Mouse (Mus musculus) hindbrain, embryonic 10.5 days (tissue): ENCODE results near the gene Kcnn4. TPM values are rescaled to one million over a fixed set of nuclear protein-coding genes. Genes with fewer than 3 reads are reported as not detected.

ENCODE experiments used
- DNase-seq: peaks from one replicate; pipeline ENCODE4 v3.0.0-alpha.2; 2017; ENCODE audit warnings: low spot score
- H3K27ac ChIP-seq: fragments of 300-500 bp; sonication (generic); 2 replicates; pipeline ENCODE4 v1.5.1; 2016; ENCODE audit warnings: mild to moderate bottlenecking, moderate library complexity
- H3K27me3 ChIP-seq: fragments of 300-500 bp; sonication (generic); 2 replicates; pipeline ENCODE4 v1.6.1; 2016; ENCODE audit warnings: mild to moderate bottlenecking; ENCODE audit not compliant: poor library complexity, insufficient read depth, severe bottlenecking
- H3K36me3 ChIP-seq: fragments of 300-500 bp; sonication (generic); 2 replicates; pipeline ENCODE4 v1.6.1; 2016; ENCODE audit warnings: mild to moderate bottlenecking, moderate library complexity
- H3K4me1 ChIP-seq: fragments of 300-500 bp; sonication (generic); replicated peaks from 2 replicates; pipeline ENCODE4 v1.6.1; 2016; ENCODE audit warnings: mild to moderate bottlenecking
- H3K4me3 ChIP-seq: fragments of 300-500 bp; sonication (generic); 2 replicates; pipeline ENCODE4 v1.5.1; 2016; ENCODE audit warnings: mild to moderate bottlenecking, moderate library complexity
- H3K9me3 ChIP-seq: fragments of 300-500 bp; sonication (generic); 2 replicates; pipeline ENCODE4 v1.6.1; 2016; ENCODE audit warnings: mild to moderate bottlenecking, moderate library complexity
- WGBS: fragments of 180-500 bp; shearing (Covaris S2); methylation state at CpG from one replicate; pipeline ENCODE4 v1.1.7; 2016; 5-methylcytosine and 5-hydroxymethylcytosine counted together
- polyA plus RNA-seq: library from polyadenylated mRNA; unstranded; fragments of >200 nt; fragmentation: Nextera tagmentation; extraction: Ambion mirVana; gene quantifications from 2 replicates; pipeline ENCODE4 v1.2.1, GENCODE M21; 2016

The Kcnn4 gene
- polyA plus RNA-seq, 1 experiment from 2014 or later: 4.2 TPM

DNA sequence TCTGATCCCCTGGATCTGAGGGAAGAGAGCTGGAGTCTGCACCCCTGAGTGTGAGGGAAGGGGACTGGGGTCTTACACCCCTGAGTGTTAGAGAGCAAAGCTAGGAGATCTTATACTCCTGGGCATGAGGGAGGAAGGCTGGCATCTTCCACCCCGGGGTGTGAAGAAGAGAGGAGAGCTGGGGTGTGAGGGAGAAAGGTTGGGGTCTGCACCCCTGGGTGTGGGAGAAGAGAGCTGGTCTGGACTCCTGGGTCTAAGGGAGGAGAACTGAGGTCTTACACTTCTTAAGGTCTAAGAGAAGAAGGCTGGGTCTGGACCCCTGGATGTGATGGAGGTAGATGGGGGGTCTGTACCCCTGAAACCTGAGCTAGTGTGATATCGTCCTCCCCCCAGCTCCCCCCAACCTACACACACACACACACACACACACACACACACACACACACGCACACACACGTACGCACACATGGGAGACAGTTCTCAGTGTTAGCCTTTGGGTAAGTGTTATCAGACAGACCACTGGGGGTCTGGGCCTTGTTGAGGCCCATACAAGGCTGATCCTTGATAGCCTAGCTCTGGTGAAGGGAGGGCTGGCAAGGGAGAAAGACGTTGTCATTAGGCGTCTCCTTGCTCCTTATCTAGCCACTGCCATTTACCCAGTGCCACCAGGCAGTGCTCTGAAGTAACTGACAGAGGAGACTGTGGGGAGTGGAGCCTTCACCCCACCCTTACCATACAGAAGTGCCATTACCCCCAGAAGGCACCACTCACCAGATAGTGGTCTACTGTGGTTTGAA is 1.1 kb downstream of the Kcnn4 start:
- WGBS: 83% methylated on average over 7 of the region's 7 CpGs
- H3K36me3 ChIP-seq: no peaks in the 10 kb centered on the region
- peaks cover 17% of the 10 kb centered on the region for H3K4me1 ChIP-seq
- peaks cover 3% of the 10 kb centered on the region; the same call in 1 of the 2 replicates for H3K9me3 ChIP-seq
- no peak for DNase-seq
- H3K4me3 ChIP-seq: 0 out of 2 replicates have a peak overlapping the region, but pooled peaks have one; percentile 28
- H3K27ac ChIP-seq: peak overlapping the region; percentile 78
- no peaks in the 10 kb centered on the region for H3K27me3 ChIP-seq

DNA sequence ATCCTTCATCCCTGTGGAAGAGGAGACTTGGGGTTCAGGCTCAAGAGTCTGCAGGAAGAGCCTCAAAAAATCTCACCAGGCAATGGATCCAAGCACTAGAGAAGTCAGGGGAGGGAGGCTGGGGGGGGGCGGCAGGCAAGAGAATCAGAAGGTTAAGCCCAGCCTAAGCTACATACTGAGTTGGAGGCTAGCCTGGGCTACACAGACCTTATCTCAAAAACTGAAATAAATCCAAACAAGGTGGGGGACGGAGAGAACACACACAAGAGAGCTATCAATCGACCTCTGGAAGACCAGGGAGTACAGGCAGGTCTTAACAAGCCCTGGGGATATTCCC is 1.7 kb downstream of the Kcnn4 start:
- Histone ChIP-seq H3K4me3 (no peak overlapping the region), H3K4me1 (peaks cover 18% of the 10 kb centered on the region), H3K27ac (peak overlapping the region; percentile 53), H3K27me3 (peaks cover 5% of the 10 kb centered on the region), H3K36me3 (no peaks in the 10 kb centered on the region), H3K9me3 (peaks cover 3% of the 10 kb centered on the region; the same call in 1 of the 2 replicates)
- 76% methylated on average over 3 of the region's 3 CpGs for WGBS
- no peak for DNase-seq

DNA sequence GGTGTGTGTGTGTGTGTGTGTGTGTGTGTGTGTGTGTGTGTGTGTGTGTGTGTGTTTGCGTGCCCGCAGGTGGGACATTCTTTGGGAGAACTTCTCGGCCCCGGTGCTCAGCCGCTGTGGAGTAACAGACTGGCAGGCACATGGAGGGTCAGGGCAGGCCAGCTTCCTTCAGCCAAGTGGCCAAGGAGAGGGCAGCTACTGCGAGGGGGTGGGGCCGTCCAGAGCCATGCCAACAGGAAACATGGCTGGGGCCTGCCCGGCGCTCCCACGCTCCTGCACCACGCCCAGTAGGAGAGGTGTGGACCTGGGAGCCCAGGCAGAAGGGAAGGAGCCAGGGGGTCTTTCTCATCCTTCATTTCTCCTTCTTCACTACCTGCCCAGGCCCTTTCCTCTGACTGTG is 2.2 kb downstream of the Kcnn4 start:
- no peak for DNase-seq
- Histone ChIP-seq H3K9me3 (peaks cover 5% of the 10 kb centered on the region; the same call in 1 of the 2 replicates), H3K27me3 (peaks cover 10% of the 10 kb centered on the region), H3K27ac (peak overlapping the region; percentile 53; the same call in 1 of the 2 replicates), H3K36me3 (no peaks in the 10 kb centered on the region), H3K4me3 (0 out of 2 replicates have a peak overlapping the region, but pooled peaks have one; percentile 9), H3K4me1 (peaks cover 23% of the 10 kb centered on the region)
- 84% methylated on average over 11 of the region's 11 CpGs for WGBS

DNA sequence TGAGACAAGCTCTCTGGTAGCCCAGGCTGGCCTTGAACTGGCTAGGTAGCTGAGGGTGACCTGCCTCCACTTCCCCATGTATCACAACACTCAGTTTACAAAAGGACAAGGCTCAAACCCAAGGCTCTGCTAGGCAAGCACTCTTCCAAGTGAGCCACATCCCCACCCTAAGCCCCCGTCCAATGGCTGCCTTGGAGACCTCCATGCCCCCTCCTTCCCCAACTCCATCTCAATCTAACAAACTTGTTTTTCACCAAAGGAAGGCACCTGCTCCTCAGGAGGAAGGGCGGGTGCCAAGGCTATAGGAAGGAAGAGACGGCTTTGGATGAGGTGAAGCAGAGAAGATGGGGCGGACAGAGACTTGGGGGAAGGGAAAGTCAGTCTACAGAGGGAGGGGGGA is 2.7 kb downstream of the Kcnn4 start:
- peaks cover 5% of the 10 kb centered on the region; the same call in 1 of the 2 replicates for H3K9me3 ChIP-seq
- no peak overlapping the region for H3K4me3 ChIP-seq
- no peak for DNase-seq
- WGBS: 76% methylated on average over 4 of the region's 4 CpGs
- peak overlapping the region; percentile 53; the same call in 1 of the 2 replicates for H3K27ac ChIP-seq
- H3K27me3 ChIP-seq: peaks cover 15% of the 10 kb centered on the region
- H3K36me3 ChIP-seq: no peaks in the 10 kb centered on the region
- peaks cover 28% of the 10 kb centered on the region for H3K4me1 ChIP-seq

DNA sequence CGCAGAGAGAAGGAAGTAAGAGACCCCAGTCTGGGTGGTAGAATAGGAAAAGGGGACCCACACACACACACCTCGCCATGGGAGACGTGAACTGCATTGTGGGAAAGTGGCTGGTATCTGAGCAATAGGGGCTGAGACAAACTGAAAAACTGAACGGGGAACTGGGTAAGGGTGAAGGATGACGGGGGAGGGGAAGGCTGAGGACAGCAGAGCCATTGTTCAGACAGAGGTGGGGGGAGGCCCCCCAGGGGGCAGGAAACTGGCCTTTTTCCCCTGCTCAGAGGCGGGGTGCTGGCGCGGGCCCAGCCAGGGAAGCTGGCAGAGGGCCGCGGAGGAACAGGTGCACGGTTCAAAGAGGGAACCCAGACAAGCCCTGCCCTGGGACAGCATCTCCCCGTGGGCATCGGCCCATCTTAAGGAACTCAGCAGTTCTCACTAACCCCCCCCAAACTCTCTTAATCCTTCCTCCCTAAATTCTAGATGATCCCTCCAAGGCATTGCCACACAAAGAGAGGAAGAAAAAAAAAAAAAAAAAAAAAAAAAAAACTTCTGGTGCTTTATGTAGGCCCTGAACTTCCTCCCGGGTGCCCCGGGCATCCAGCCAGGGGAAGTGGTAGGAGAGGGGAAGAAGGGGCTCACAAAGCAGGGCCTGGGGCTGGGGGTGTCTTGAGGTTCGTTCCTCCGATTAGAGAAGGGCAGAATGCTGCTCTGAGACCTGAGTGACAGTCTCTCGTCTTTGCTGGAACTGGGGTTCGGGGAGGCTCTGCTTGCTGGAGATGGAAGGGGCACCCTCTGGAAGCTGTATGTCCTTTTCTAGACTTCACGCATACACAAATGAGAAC is 3.7 kb downstream of the Kcnn4 start:
- Histone ChIP-seq H3K9me3 (peaks cover 5% of the 10 kb centered on the region; the same call in 1 of the 2 replicates), H3K4me3 (peak overlapping the region; percentile 7; the same call in 1 of the 2 replicates), H3K36me3 (no peaks in the 10 kb centered on the region), H3K27ac (peak overlapping the region; percentile 29; the same call in 1 of the 2 replicates), H3K27me3 (peaks cover 20% of the 10 kb centered on the region), H3K4me1 (peaks cover 33% of the 10 kb centered on the region)
- DNase-seq: no peak
- 46% methylated on average over 20 of the region's 20 CpGs for WGBS

DNA sequence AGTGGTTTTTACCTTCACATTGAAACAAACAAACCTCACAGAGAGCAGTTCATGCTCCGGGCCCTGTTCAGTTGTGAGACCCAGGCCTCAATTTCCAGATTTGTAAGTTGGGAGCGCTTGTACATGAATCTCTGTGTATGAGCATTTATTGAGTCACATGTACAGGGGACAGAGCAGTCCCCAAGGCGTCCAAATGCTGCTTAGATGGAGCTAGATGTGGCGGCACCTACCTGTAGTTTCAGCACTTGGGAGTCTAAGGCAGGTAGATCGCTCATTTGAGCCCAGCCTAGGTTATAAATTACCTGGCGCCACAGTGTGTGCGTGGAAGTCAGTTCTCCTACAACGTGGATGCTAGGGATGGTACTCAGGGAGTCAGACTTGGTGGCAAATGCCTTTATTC is 6.4 kb downstream of the Kcnn4 start:
- 89% methylated on average over 8 of the region's 8 CpGs for WGBS
- peaks cover 36% of the 10 kb centered on the region for H3K4me1 ChIP-seq
- no peak overlapping the region; the same call in 1 of the 2 replicates for H3K27ac ChIP-seq
- H3K4me3 ChIP-seq: no peak overlapping the region
- 0 out of 2 replicates have a peak, but pooled peaks cover 3% of the 10 kb centered on the region for H3K9me3 ChIP-seq
- peaks cover 20% of the 10 kb centered on the region for H3K27me3 ChIP-seq
- no peak for DNase-seq
- no peaks in the 10 kb centered on the region for H3K36me3 ChIP-seq

DNA sequence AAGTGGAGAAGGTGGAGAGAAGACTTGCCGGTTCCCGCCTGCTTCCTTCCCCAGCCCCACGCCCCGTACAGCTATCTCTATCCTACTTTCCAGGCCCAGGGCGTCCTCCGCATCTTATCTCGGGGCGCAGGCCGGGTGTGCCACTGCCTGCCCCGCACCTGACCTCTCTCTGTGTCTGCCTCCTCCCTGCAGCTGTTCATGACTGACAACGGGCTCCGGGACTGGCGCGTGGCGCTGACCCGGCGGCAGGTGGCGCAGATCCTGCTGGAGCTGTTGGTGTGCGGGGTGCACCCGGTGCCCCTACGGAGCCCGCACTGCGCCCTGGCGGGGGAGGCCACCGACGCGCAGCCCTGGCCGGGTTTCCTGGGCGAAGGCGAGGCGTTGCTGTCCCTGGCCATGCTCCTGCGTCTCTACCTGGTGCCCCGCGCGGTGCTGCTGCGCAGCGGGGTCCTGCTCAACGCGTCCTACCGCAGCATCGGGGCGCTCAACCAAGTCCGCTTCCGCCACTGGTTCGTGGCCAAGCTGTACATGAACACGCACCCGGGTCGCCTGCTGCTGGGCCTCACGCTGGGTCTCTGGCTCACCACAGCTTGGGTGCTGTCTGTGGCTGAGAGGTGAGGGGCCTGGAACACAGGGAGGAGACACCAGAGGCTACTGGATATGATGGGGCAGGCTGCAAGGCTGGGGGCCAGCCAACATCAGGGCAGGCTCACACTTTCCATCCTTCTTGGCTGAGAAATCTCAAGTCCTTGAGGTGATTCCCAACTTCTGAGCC is 7.2 kb downstream of the Kcnn4 start:
- 6% methylated on average over 49 of the region's 49 CpGs for WGBS
- peaks cover 36% of the 10 kb centered on the region for H3K4me1 ChIP-seq
- peaks cover 20% of the 10 kb centered on the region for H3K27me3 ChIP-seq
- H3K4me3 ChIP-seq: peak overlapping the region; percentile 50
- peak; percentile 58 for DNase-seq
- H3K9me3 ChIP-seq: 0 out of 2 replicates have a peak, but pooled peaks cover 3% of the 10 kb centered on the region
- no peaks in the 10 kb centered on the region for H3K36me3 ChIP-seq
- peak overlapping the region; percentile 66 for H3K27ac ChIP-seq

DNA sequence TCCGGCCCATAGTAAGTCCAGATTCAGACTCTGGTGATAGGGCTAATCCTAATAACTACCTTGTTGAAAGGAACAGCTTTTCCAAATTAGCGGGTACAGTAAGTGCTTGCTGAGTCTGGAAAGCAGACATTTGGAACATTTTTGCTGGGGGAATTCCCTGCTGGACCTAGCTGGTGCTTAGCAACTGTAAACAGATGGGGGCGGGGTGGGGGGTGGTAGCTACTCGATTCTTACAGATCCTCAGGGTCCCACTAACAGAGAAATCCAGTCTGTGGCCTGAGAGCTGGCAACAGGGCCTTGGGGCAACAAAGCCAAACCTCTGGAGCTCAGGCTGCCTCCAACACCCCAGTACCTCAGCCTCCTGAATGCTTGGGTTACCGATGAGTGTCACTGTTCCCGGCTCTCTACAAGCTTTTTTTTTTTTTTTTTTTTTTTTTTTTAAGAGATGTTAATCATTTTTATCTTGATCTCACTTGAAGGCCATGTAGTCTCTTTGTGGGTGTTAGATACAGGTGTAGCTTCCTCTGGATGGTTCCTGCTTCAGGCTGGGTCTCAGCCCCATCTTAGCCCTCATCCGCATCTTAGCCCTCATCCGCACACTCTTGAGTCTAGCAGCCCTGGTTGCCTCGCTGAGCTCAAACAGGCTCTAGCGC is 8.1 kb downstream of the Kcnn4 start:
- WGBS: 74% methylated on average over 10 of the region's 10 CpGs
- Histone ChIP-seq H3K4me3 (no peak overlapping the region), H3K27ac (no peak overlapping the region; the same call in 1 of the 2 replicates), H3K36me3 (no peaks in the 10 kb centered on the region), H3K9me3 (0 out of 2 replicates have a peak, but pooled peaks cover 3% of the 10 kb centered on the region), H3K4me1 (peaks cover 32% of the 10 kb centered on the region), H3K27me3 (peaks cover 20% of the 10 kb centered on the region)
- peak; percentile 27 for DNase-seq

DNA sequence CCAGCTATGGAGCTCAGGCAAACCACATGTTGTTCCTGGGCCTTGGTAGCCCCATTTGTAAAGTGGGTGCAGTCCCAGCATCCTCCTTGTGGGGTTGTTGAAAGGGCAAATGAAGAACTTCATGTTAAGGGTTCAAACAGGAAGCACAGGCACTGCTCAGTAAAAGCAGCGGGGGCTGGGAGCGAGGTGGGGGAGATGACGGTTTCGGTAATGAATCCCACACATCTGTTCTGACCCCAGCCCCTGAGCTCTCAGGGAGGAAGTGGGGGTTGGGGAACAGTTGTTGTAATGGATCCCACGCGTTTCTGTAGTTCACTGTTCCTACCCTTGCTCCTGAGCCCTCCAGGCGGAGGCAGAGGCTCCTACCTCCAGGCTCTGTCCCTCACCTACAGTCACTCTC is 9.9 kb downstream of the Kcnn4 start:
- H3K27ac ChIP-seq: 0 out of 2 replicates have a peak overlapping the region, but pooled peaks have one; percentile 45
- peaks cover 28% of the 10 kb centered on the region for H3K4me1 ChIP-seq
- 0 out of 2 replicates have a peak, but pooled peaks cover 3% of the 10 kb centered on the region for H3K9me3 ChIP-seq
- no peak overlapping the region for H3K4me3 ChIP-seq
- WGBS: 56% methylated on average over 7 of the region's 7 CpGs
- H3K27me3 ChIP-seq: peaks cover 32% of the 10 kb centered on the region
- DNase-seq: peak; percentile 29
- H3K36me3 ChIP-seq: no peaks in the 10 kb centered on the region

DNA sequence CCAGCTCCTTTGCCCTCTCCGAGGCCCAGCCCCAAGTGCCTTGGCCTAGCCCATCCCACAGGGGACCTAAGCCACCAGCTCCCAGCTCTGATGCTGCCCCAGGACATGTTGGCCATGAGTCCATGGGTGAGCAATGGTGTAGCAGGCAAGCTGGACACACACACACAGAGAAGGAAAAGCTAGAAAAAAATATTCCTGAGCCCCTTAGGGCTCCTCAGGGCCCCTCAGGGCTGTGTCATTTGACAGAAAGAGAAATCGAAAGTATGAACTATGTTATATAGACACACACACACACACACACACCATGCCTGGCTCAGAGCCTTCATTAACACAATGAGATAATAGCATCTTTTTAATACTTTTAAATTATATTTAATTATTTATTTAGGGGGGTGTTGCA is 10.3 kb downstream of the Kcnn4 start:
- 70% methylated on average over 2 of the region's 2 CpGs for WGBS
- 0 out of 2 replicates have a peak overlapping the region, but pooled peaks have one; percentile 45 for H3K27ac ChIP-seq

DNA sequence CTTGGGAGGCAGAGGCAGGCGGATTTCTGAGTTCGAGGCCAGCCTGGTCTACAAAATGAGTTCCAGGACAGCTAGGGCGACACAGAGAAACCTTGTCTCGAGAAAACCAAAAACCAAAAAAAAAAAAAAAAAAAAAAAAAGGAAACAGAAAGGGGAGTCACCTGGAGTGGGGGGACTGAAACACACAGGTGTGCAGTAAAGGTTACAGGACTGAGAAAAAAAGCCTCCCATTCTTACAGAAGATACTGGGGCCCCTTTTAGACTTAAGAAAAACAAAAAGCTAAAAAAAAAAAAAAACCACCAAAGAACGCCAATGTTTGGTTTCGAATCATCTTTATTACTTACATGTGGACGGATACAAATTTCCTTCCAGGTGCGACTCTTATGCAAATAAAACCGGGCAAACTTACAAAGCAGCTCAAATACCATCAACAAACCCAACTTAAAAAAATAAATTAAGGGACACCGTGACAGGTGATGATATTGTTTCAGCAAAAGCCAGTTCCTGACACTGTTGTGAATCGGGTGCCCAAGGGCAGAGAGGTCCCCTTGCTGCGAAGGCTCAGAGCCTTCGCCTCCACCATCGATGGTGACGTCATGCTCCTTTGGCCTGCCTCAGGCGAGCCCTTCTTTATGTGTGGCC is 12.8 kb downstream of the Kcnn4 start:
- peaks cover 17% of the 10 kb centered on the region for H3K4me1 ChIP-seq
- no peak overlapping the region for H3K4me3 ChIP-seq
- H3K27me3 ChIP-seq: peaks cover 16% of the 10 kb centered on the region
- DNase-seq: no peak
- 81% methylated on average over 16 of the region's 16 CpGs for WGBS
- H3K36me3 ChIP-seq: no peaks in the 10 kb centered on the region
- H3K27ac ChIP-seq: no peak overlapping the region
- H3K9me3 ChIP-seq: no peaks in the 10 kb centered on the region

More for the DNA sequence above, 10.3 kb downstream of the Kcnn4 start:
- Histone ChIP-seq H3K4me1 (peaks cover 29% of the 10 kb centered on the region), H3K9me3 (0 out of 2 replicates have a peak, but pooled peaks cover 3% of the 10 kb centered on the region), H3K27me3 (peaks cover 32% of the 10 kb centered on the region), H3K4me3 (no peak overlapping the region), H3K36me3 (no peaks in the 10 kb centered on the region)
- DNase-seq: no peak
